9 mouse cellular contexts compared by ENCODE assay signal in the genomic region with DNA sequence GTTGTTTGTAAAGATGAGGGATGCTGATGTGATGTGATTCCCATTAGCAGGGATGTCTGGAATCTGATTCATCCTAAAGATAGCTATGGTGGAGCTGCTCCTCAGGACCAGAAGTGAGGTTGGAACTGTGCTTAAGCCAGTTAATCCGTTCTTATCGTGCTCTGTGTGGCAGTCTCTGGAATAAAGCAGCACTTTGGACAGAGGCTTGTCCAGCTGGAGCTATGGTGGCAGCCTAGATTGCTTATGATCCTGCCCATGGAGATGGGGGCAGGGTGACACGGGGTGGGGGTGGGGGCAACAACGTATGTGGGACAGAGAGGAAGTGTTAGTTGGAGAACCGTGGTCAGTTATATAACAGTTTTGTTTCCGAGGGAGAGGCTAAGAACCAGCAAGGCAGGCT.
DNase-seq lines count a peak whose midpoint lies in the region; ATAC-seq and TF ChIP-seq lines count a peak whose summit lies in the region.
"Had no signal": no experiment of that assay in that cellular context is flagged by ENCODE, and none has a peak within 500 bp of the region (broad histone marks: within the 10 kb centered on the region; RNA-seq: fewer than 3 reads in every experiment).

No protein-coding gene starts in this region.

- no peak for TF ChIP-seq CTCF in cerebellum, adult 2 months (IDR thresholded peaks at IDR 0.05; ENCODE audit: borderline replicate concordance, insufficient read depth, low read depth, low read length)
- no peak for TF ChIP-seq CTCF in stomach, postnatal 0 days (IDR thresholded peaks at IDR 0.05; ENCODE audit: low read depth)

- H3K4me1 ChIP-seq in cerebellum, adult 2 months (ENCODE audit: control insufficient read depth, insufficient read depth, low read length) = no peaks in the 10 kb centered on the region
- H3K4me1 ChIP-seq in lung, embryonic 15.5 days = peaks cover 27% of the 10 kb centered on the region
- H3K4me1 ChIP-seq in stomach, postnatal 0 days (replicated peaks; ENCODE audit: control insufficient read depth, insufficient read depth) = no peaks in the 10 kb centered on the region

- no peaks in the 10 kb centered on the region for H3K9me3 ChIP-seq in lung, embryonic 15.5 days
- H3K9me3 ChIP-seq in stomach, postnatal 0 days (ENCODE audit: control insufficient read depth, low read length) = no peaks in the 10 kb centered on the region

- no peak overlapping the region for H3K9ac ChIP-seq in lung, embryonic 15.5 days
- no peak overlapping the region for H3K9ac ChIP-seq in stomach, postnatal 0 days (ENCODE audit: low read length)

- DNase-seq in cerebellum, adult 2 months = no peak
- no peak for DNase-seq in cerebellum, adult 11-12 months
- DNase-seq in lung, adult 18-20 months = no peak
- DNase-seq in stomach, postnatal 0 days (ENCODE audit: low spot score) = no peak
- DNase-seq in T-cell, adult 2 months (ENCODE audit: low spot score) = no peak
- no peak for DNase-seq in testis, postnatal 14 days (ENCODE audit: low spot score)

- ATAC-seq in lung, embryonic 15.5 days (ENCODE audit: borderline replicate concordance, extremely low read depth, low FRiP score, low TSS enrichment) = no peak
- ATAC-seq in megakaryocyte progenitor cell, adult 5-6 weeks (replicated peaks; ENCODE audit: poor library complexity) = peak; percentile 68
- no peak for ATAC-seq in stomach, postnatal 0 days (ENCODE audit: low FRiP score, low TSS enrichment)

- no peak for TF ChIP-seq POLR2A in cerebellum, adult 2 months (IDR thresholded peaks at IDR 0.05; ENCODE audit: borderline replicate concordance, insufficient read depth, low read length)

- H3K27me3 ChIP-seq in cerebellum, adult 2 months (ENCODE audit: control insufficient read depth, insufficient read depth, low read length) = peaks cover 6% of the 10 kb centered on the region; the same call in 1 of the 2 replicates
- no peaks in the 10 kb centered on the region for H3K27me3 ChIP-seq in lung, embryonic 15.5 days
- no peaks in the 10 kb centered on the region for H3K27me3 ChIP-seq in stomach, postnatal 0 days (ENCODE audit: control insufficient read depth, insufficient read depth, low read length)

- peak overlapping the region; percentile 15 for H3K4me3 ChIP-seq in cerebellum, adult 2 months (replicated peaks; ENCODE audit: insufficient read depth, low read depth, low read length)
- peak overlapping the region; percentile 84 for H3K4me3 ChIP-seq in lung, embryonic 15.5 days
- no peak overlapping the region for H3K4me3 ChIP-seq in stomach, postnatal 0 days (ENCODE audit: low read depth, low read length)
- H3K4me3 ChIP-seq: erythroblast, embryonic 14.5 days had no signal

- H3K36me3 ChIP-seq in lung, embryonic 15.5 days = no peaks in the 10 kb centered on the region
- no peaks in the 10 kb centered on the region for H3K36me3 ChIP-seq in stomach, postnatal 0 days (ENCODE audit: control insufficient read depth, insufficient read depth, low read length)

- TF ChIP-seq EP300 in stomach, postnatal 0 days (optimal IDR thresholded peaks at IDR 0.05) = no peak

- no peak overlapping the region for H3K27ac ChIP-seq in cerebellum, adult 2 months (ENCODE audit: insufficient read depth, low read length)
- H3K27ac ChIP-seq in lung, embryonic 15.5 days = no peak overlapping the region
- no peak overlapping the region; the same call in 1 of the 2 replicates for H3K27ac ChIP-seq in stomach, postnatal 0 days (replicated peaks)

- peak overlapping the region; percentile 88 for H3K4me2 ChIP-seq in lung, embryonic 15.5 days
- H3K4me2 ChIP-seq in stomach, postnatal 0 days (replicated peaks; ENCODE audit: low read depth) = peak overlapping the region; percentile 89; the same call in 1 of the 2 replicates

- 29% methylated on average over 6 of the region's 6 CpGs for WGBS in cerebellum, adult 2 months
- WGBS in lung, embryonic 15.5 days = 15% methylated on average over 6 of the region's 6 CpGs
- 13% methylated on average over 6 of the region's 6 CpGs for WGBS in stomach, postnatal 0 days
